Mouse (Mus musculus): ENCODE results near the gene E130114P18Rik. TPM values are rescaled to one million over a fixed set of nuclear protein-coding genes. Genes with fewer than 3 reads are reported as not detected.

The E130114P18Rik gene
- polyA plus RNA-seq, 1 experiment from 2014 or later: 0.79 TPM

DNA sequence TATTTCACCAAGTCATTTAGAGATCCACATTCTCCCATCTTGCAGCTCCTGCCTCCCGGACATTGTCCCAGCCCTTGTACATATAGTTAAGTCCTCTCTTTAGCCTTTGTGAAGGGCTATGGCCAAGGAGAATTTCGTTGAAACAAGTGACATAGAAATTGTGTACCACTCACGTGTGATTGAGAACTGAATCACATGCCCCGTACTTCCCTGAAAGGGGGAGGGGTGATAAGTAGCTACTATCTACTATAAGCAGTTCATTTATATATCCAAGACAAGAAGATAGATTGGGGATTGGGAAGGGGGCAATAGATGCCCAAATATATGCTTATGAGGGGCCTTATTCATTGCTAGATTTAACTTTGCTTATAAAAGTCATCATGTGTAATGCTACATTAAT is 10.9 kb downstream of the E130114P18Rik start:
- Histone ChIP-seq H3K4me1 (replicated peaks; ENCODE audit: control insufficient read depth, insufficient read depth, low read length) (0 out of 2 replicates have a peak, but pooled peaks cover 3% of the 10 kb centered on the region), H3K4me2 (ENCODE audit: low read depth, low read length) (no peak overlapping the region), H3K27ac (ENCODE audit: low read length) (no peak overlapping the region), H3K27me3 (ENCODE audit: control insufficient read depth, insufficient read depth, low read depth, low read length) (no peaks in the 10 kb centered on the region), H3K9ac (ENCODE audit: low read length) (no peak overlapping the region), H3K9me3 (ENCODE audit: control insufficient read depth, low read length) (no peaks in the 10 kb centered on the region), H3K36me3 (ENCODE audit: control insufficient read depth, insufficient read depth, low read length) (no peaks in the 10 kb centered on the region), H3K4me3 (ENCODE audit: low read length) (no peak overlapping the region)
- 61% methylated on average over 4 of the region's 4 CpGs for WGBS
- ATAC-seq (ENCODE audit: low read depth): no peak

DNA sequence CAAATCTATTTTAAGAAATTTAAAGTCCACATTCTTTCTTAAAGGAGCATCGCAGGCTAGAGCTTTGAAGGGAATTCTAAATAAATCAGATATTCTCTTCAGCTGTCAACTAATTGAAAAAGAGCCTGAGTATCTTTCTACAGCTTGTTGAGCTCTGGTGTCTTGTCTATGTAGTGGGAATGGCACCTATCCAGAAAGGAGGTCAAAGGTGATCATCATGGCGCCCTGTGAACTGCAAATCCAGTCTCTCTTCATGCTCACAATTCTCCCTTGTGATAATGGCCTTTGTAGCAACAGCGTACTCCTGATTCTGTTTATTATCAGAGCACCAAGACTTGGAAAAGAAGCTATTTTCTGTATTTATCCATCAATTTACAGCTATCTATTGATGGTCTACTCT is 11.8 kb downstream of the E130114P18Rik start:
- Histone ChIP-seq H3K27ac (ENCODE audit: low read length) (no peak overlapping the region), H3K9ac (ENCODE audit: low read length) (no peak overlapping the region), H3K4me3 (ENCODE audit: low read length) (no peak overlapping the region), H3K36me3 (ENCODE audit: control insufficient read depth, insufficient read depth, low read length) (no peaks in the 10 kb centered on the region), H3K4me2 (ENCODE audit: low read depth, low read length) (no peak overlapping the region), H3K27me3 (ENCODE audit: control insufficient read depth, insufficient read depth, low read depth, low read length) (no peaks in the 10 kb centered on the region), H3K9me3 (ENCODE audit: control insufficient read depth, low read length) (no peaks in the 10 kb centered on the region), H3K4me1 (replicated peaks; ENCODE audit: control insufficient read depth, insufficient read depth, low read length) (no peaks in the 10 kb centered on the region)
- 87% methylated on average over 3 of the region's 3 CpGs for WGBS
- ATAC-seq (ENCODE audit: low read depth): no peak

DNA sequence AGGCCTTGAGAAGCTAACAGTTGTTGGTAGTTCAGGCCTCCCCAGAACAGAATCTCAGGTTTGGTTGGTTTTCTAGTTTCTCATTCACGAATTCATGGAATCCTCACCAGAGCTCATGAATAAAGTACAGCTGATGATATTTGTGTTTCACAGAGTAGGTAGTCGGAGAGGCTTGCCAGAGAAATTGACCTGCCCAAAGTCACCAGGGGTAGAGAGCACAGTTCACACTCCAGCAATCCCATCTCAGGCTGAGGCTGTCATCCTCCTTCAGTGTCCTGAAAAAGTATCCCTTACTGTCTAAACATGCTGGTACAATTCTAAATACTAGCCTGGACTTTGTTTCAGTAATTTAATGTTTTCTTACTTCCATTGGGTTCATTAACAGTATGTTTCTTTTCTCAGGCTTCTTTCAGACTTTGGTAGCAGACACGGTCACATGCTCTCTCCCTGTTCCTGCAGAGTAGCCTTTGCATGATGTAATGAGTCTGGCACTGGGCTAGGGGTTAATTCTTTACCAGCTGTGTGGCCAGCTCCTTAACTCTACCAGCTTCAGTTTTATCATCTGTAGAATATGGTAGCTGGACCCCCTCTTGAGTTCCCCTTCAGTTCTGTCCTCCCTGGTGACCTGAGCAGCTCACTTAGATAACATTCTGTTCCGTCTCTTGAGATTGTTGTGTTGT is 12.4 kb downstream of the E130114P18Rik start:
- H3K4me2 ChIP-seq (ENCODE audit: low read depth, low read length): no peak overlapping the region
- 71% methylated on average over 4 of the region's 4 CpGs for WGBS
- H3K27ac ChIP-seq (ENCODE audit: low read length): no peak overlapping the region
- no peaks in the 10 kb centered on the region for H3K27me3 ChIP-seq (ENCODE audit: control insufficient read depth, insufficient read depth, low read depth, low read length)
- no peaks in the 10 kb centered on the region for H3K36me3 ChIP-seq (ENCODE audit: control insufficient read depth, insufficient read depth, low read length)
- no peak for ATAC-seq (ENCODE audit: low read depth)
- no peaks in the 10 kb centered on the region for H3K4me1 ChIP-seq (replicated peaks; ENCODE audit: control insufficient read depth, insufficient read depth, low read length)
- H3K9me3 ChIP-seq (ENCODE audit: control insufficient read depth, low read length): no peaks in the 10 kb centered on the region
- no peak overlapping the region for H3K4me3 ChIP-seq (ENCODE audit: low read length)
- H3K9ac ChIP-seq (ENCODE audit: low read length): no peak overlapping the region

DNA sequence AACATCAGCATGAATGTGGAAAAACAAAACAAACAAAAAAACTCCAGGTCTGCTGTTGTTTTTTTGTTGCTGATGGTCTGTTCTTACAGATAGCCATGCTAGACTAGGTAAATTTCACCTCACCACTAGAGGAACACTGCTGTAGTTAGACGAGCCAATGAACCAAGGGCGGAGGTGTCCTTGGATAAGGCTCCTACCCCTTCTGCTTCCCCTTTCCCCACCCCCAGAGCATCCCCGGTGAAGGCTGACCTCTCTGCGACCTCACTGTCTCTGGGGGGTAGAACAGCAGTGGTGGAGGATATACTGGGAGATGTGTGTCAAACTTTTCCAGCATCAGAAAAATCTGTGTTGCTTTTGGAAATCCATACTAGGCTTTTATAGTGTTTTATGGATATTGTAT is 13.3 kb downstream of the E130114P18Rik start:
- H3K27ac ChIP-seq (ENCODE audit: low read length): no peak overlapping the region
- H3K9ac ChIP-seq (ENCODE audit: low read length): no peak overlapping the region
- H3K4me3 ChIP-seq (ENCODE audit: low read length): no peak overlapping the region
- 28% methylated on average over 4 of the region's 4 CpGs for WGBS
- ATAC-seq (ENCODE audit: low read depth): no peak
- no peaks in the 10 kb centered on the region for H3K4me1 ChIP-seq (replicated peaks; ENCODE audit: control insufficient read depth, insufficient read depth, low read length)
- no peaks in the 10 kb centered on the region for H3K36me3 ChIP-seq (ENCODE audit: control insufficient read depth, insufficient read depth, low read length)
- H3K9me3 ChIP-seq (ENCODE audit: control insufficient read depth, low read length): no peaks in the 10 kb centered on the region
- H3K4me2 ChIP-seq (ENCODE audit: low read depth, low read length): no peak overlapping the region
- no peaks in the 10 kb centered on the region for H3K27me3 ChIP-seq (ENCODE audit: control insufficient read depth, insufficient read depth, low read depth, low read length)

DNA sequence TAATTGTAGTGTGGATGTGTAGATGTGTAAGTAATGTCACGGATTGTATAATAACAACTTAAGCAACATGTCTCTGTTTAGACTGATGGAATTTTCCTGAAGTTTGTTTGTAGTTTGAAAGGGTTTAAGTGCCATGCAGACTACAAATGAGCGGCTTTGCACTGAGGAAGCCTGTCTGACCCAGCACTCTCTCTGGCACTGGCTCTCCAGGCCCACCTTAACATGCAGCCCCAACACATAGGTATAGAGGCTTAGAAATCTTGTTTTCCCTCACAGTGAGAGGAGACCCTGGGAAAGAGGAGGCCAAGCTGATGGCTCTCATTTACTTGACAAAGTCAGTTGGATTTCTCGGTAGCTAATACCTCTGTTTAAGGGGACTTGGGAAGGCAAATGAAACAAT is 19.2 kb downstream of the E130114P18Rik start:
- no peak for ATAC-seq (ENCODE audit: low read depth)

DNA sequence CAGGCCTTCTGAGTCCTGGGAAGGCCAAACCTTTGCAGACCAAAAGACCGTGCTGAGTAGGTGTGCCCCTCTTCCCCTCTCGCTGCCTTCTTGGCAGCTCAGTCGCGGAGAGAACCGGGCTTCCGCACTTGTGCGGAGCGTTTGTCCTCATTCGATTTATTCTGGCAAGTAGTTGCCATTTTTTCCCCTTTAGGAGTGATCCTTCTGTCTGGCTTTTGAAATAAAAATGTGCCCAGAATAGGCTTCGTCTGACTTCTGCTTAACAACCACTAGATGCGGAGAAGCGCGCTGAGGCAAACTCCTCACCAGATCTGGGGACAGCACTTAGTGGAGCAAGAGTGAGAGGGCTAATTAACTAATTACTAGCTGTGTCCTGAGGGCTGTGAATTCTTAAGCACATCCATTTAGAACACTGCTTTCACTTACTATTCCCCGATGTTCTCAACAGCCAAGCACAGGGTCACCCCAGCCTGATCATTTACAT is 19.9 kb downstream of the E130114P18Rik start:
- H3K9ac ChIP-seq (ENCODE audit: low read length): peak overlapping the region; percentile 78
- peak overlapping the region; percentile 63 for H3K4me3 ChIP-seq (ENCODE audit: low read length)
- peak overlapping the region; percentile 84 for H3K4me2 ChIP-seq (ENCODE audit: low read depth, low read length)
- no peaks in the 10 kb centered on the region for H3K27me3 ChIP-seq (ENCODE audit: control insufficient read depth, insufficient read depth, low read depth, low read length)
- no peaks in the 10 kb centered on the region for H3K36me3 ChIP-seq (ENCODE audit: control insufficient read depth, insufficient read depth, low read length)
- WGBS: under 1% methylated on average over 14 of the region's 14 CpGs
- H3K9me3 ChIP-seq (ENCODE audit: control insufficient read depth, low read length): no peaks in the 10 kb centered on the region
- peaks cover 10% of the 10 kb centered on the region for H3K4me1 ChIP-seq (replicated peaks; ENCODE audit: control insufficient read depth, insufficient read depth, low read length)
- H3K27ac ChIP-seq (ENCODE audit: low read length): peak overlapping the region; percentile 86
- ATAC-seq (ENCODE audit: low read depth): peak; percentile 69; the same call in 1 of the 2 replicates

More for the DNA sequence above, 19.2 kb downstream of the E130114P18Rik start:
- Histone ChIP-seq H3K4me2 (ENCODE audit: low read depth, low read length) (peak overlapping the region; percentile 84), H3K36me3 (ENCODE audit: control insufficient read depth, insufficient read depth, low read length) (no peaks in the 10 kb centered on the region), H3K27ac (ENCODE audit: low read length) (no peak overlapping the region), H3K9me3 (ENCODE audit: control insufficient read depth, low read length) (no peaks in the 10 kb centered on the region), H3K9ac (ENCODE audit: low read length) (peak overlapping the region; percentile 78; the same call in 1 of the 2 replicates), H3K27me3 (ENCODE audit: control insufficient read depth, insufficient read depth, low read depth, low read length) (no peaks in the 10 kb centered on the region), H3K4me1 (replicated peaks; ENCODE audit: control insufficient read depth, insufficient read depth, low read length) (peaks cover 10% of the 10 kb centered on the region), H3K4me3 (ENCODE audit: low read length) (peak overlapping the region; percentile 63)
- WGBS: 65% methylated on average over 3 of the region's 3 CpGs

DNA sequence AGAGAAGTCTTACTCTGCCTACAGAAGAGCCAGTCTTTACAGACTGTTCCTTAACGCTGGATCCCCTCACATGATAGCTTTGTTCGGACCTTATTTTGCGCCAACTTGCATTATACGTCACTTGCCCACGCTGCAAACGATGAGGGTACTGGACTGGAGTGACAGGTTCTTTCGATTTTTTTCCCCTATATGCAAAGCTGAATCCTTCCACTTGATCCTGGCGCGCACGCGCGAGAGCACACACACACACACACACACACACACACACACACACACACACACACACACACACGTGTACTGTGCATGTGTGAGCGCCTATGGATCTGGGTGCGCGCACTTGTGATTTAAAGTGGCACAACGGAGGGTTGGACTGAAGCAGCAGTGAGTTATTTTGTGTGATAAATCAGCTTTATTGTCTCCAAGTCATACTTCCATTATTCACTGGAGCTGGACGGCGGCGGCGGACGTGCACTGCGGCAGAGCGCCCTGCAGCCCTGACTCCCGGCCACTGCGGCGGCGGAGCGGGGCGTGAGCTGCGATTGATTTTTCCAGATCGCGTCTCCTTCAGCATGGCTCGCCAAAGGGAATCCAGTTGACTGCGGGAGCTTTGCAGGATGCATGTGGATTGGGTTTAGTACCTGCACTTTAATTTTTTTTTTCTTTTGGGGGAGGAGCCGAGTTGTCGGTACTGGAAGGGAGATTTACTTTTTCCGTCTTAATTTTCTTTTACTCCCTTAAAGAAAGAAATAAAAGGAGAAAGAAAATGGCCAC is 20.5 kb downstream of the E130114P18Rik start:
- WGBS: under 1% methylated on average over 38 of the region's 38 CpGs
- Histone ChIP-seq H3K9ac (ENCODE audit: low read length) (peak overlapping the region; percentile 78), H3K9me3 (ENCODE audit: control insufficient read depth, low read length) (no peaks in the 10 kb centered on the region), H3K4me1 (replicated peaks; ENCODE audit: control insufficient read depth, insufficient read depth, low read length) (peaks cover 15% of the 10 kb centered on the region), H3K27me3 (ENCODE audit: control insufficient read depth, insufficient read depth, low read depth, low read length) (no peaks in the 10 kb centered on the region), H3K36me3 (ENCODE audit: control insufficient read depth, insufficient read depth, low read length) (no peaks in the 10 kb centered on the region), H3K27ac (ENCODE audit: low read length) (peak overlapping the region; percentile 86), H3K4me3 (ENCODE audit: low read length) (peak overlapping the region; percentile 63), H3K4me2 (ENCODE audit: low read depth, low read length) (peak overlapping the region; percentile 84)
- peak; percentile 82 for ATAC-seq (ENCODE audit: low read depth)

DNA sequence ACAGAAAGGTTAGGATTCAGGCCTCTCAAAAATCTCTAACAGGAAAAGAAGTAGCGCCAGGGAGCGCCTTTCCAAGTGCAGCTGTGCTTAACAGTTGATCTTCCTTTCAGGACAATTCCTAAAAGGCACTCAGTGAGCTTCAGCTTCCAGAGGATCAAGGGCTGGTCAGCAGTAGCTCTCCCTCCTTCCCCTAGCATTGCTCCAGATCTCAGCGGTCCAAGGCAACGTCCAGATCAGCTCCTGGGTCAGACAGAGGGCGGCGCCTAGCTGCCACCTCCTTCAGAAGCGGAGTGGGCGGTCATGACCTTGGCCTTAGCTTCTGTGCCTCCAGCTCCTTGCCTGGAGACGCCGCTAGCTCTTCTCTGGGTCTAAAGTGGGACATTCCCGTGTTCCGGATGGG is 23.6 kb downstream of the E130114P18Rik start:
- no peak overlapping the region for H3K4me2 ChIP-seq (ENCODE audit: low read depth, low read length)
- no peaks in the 10 kb centered on the region for H3K9me3 ChIP-seq (ENCODE audit: control insufficient read depth, low read length)
- ATAC-seq (ENCODE audit: low read depth): no peak
- no peak overlapping the region for H3K4me3 ChIP-seq (ENCODE audit: low read length)
- H3K27me3 ChIP-seq (ENCODE audit: control insufficient read depth, insufficient read depth, low read depth, low read length): no peaks in the 10 kb centered on the region
- H3K36me3 ChIP-seq (ENCODE audit: control insufficient read depth, insufficient read depth, low read length): no peaks in the 10 kb centered on the region
- H3K4me1 ChIP-seq (replicated peaks; ENCODE audit: control insufficient read depth, insufficient read depth, low read length): peaks cover 17% of the 10 kb centered on the region
- no peak overlapping the region for H3K27ac ChIP-seq (ENCODE audit: low read length)
- WGBS: 38% methylated on average over 12 of the region's 12 CpGs
- no peak overlapping the region; the same call in 1 of the 2 replicates for H3K9ac ChIP-seq (ENCODE audit: low read length)

DNA sequence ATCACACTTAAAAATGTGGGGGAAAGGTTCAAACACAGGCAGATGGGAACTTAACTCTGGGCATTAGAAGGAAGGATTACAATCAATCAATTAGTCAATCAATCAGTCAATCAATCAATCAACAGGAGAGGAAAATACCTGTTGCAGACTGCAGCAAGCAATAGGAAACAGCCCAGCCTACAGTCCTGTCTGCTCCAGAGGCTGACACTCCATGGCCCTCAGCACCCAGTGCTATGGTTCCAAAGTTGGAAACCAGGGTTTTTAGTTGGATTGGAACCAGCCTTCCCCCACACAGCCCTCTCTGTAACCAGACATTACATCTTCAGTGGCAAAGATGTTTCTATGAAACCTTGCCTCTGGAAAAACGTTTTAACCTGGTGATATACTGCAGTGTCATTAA is 24.4 kb downstream of the E130114P18Rik start:
- no peak overlapping the region for H3K27ac ChIP-seq (ENCODE audit: low read length)
- H3K4me1 ChIP-seq (replicated peaks; ENCODE audit: control insufficient read depth, insufficient read depth, low read length): peaks cover 15% of the 10 kb centered on the region
- H3K27me3 ChIP-seq (ENCODE audit: control insufficient read depth, insufficient read depth, low read depth, low read length): no peaks in the 10 kb centered on the region
- no peaks in the 10 kb centered on the region for H3K36me3 ChIP-seq (ENCODE audit: control insufficient read depth, insufficient read depth, low read length)
- no peak overlapping the region for H3K4me3 ChIP-seq (ENCODE audit: low read length)
- WGBS: 27% methylated on average over 1 of the region's 1 CpGs
- H3K4me2 ChIP-seq (ENCODE audit: low read depth, low read length): no peak overlapping the region
- no peak for ATAC-seq (ENCODE audit: low read depth)
- no peaks in the 10 kb centered on the region for H3K9me3 ChIP-seq (ENCODE audit: control insufficient read depth, low read length)
- H3K9ac ChIP-seq (ENCODE audit: low read length): no peak overlapping the region
